Mouse (Mus musculus) bone marrow, adult 2 months (tissue): Measurements from ENCODE around the gene Prr5l. TPM values are rescaled to one million over a fixed set of nuclear protein-coding genes. Genes with fewer than 3 reads are reported as not detected.

ENCODE experiments used
- H3K27ac ChIP-seq: fragments of 200-500 bp; 2 replicates; pipeline ENCODE4 v1.5.1; 2012; ENCODE audit warnings: low read depth, mild to moderate bottlenecking, control low read depth, inconsistent platforms, low read length; ENCODE audit not compliant: control insufficient read depth, poor library complexity, insufficient read depth
- H3K4me1 ChIP-seq: fragments of 200-500 bp; 2 replicates; pipeline ENCODE4 v1.6.1; 2011; ENCODE audit warnings: low read length; ENCODE audit not compliant: control insufficient read depth, insufficient read depth
- H3K4me3 ChIP-seq: fragments of 200-500 bp; replicated peaks from 2 replicates; pipeline ENCODE3; 2011; ENCODE audit warnings: mild to moderate bottlenecking, low read depth, low read length, control low read depth; ENCODE audit not compliant: control insufficient read depth
- CTCF ChIP-seq: fragments of 200-500 bp; IDR thresholded peaks from 2 replicates; pipeline ENCODE4 v1.5.1; 2011; ENCODE audit warnings: low read length, control low read depth; ENCODE audit not compliant: control insufficient read depth, insufficient read depth
- POLR2A ChIP-seq: fragments of 200-500 bp; IDR thresholded peaks from 2 replicates; pipeline ENCODE4 v1.6.1; 2011; ENCODE audit warnings: low read depth, mild to moderate bottlenecking, control low read depth, low read length, borderline replicate concordance; ENCODE audit not compliant: control insufficient read depth
- WGBS: fragments of 180-500 bp; shearing (Covaris S2); methylation state at CpG from one replicate; pipeline ENCODE4 v1.1.7; 2018; 5-methylcytosine and 5-hydroxymethylcytosine counted together
- polyA plus RNA-seq: library from polyadenylated mRNA; stranded (reverse); fragments of >200 nt; gene quantifications from 2 replicates; pipeline ENCODE4 v1.2.4, GENCODE M21; 2011; ENCODE audit warnings: low replicate concordance; ENCODE audit not compliant: missing spikeins, insufficient read depth, insufficient read length

The Prr5l gene
- 1.0 and 8.4 TPM in 2 replicates for polyA plus RNA-seq

GRCm38 (mm10) chr2:101882998-101883397 lies at the start of gene Prr5l:
Gene Prr5l (minus strand): TSS chr2:101883027.
- TF ChIP-seq POLR2A, result no peak
- TF ChIP-seq CTCF, result no peak
- Histone ChIP-seq H3K4me3 (no peak within 1 kb of the TSS), H3K27ac (no peak within 1 kb of the TSS), H3K4me1 (no peaks in the 10 kb centered on the region)
- WGBS, result 56% methylated on average over 3 of the region's 3 CpGs

GRCm38 (mm10) chr2:101932169-101932936 lies 49.5 kb upstream of the Prr5l start:
- TF ChIP-seq CTCF, result no peak
- TF ChIP-seq POLR2A, result no peak
- no peaks in the 10 kb centered on the region for H3K4me1 ChIP-seq
- H3K4me3 ChIP-seq, result no peak overlapping the region
- H3K27ac ChIP-seq, result no peak overlapping the region
- 83% methylated on average over 14 of the region's 14 CpGs for WGBS

GRCm38 (mm10) chr2:101925591-101926188 lies 42.9 kb upstream of the Prr5l start:
- Histone ChIP-seq H3K4me3 (no peak overlapping the region), H3K27ac (no peak overlapping the region), H3K4me1 (no peaks in the 10 kb centered on the region)
- WGBS, result 85% methylated on average over 12 of the region's 12 CpGs
- TF ChIP-seq POLR2A (no peak), CTCF (no peak)

- H3K27ac ChIP-seq, result no peak overlapping the region
- 79% methylated on average over 3 of the region's 3 CpGs for WGBS
- no peaks in the 10 kb centered on the region for H3K4me1 ChIP-seq
- TF ChIP-seq POLR2A, result no peak
- no peak for TF ChIP-seq CTCF
- no peak overlapping the region for H3K4me3 ChIP-seq
Observed at GRCm38 (mm10) chr2:101925183-101925582, 42.4 kb upstream of the Prr5l start.

- no peak for TF ChIP-seq POLR2A
- no peak for TF ChIP-seq CTCF
- Histone ChIP-seq H3K27ac (no peak overlapping the region), H3K4me1 (no peaks in the 10 kb centered on the region), H3K4me3 (no peak overlapping the region)
- WGBS, result 80% methylated on average over 4 of the region's 4 CpGs
Observed at GRCm38 (mm10) chr2:101923181-101923580, 40.4 kb upstream of the Prr5l start.

- TF ChIP-seq CTCF (no peak), POLR2A (no peak)
- Histone ChIP-seq H3K27ac (no peak overlapping the region), H3K4me1 (no peaks in the 10 kb centered on the region), H3K4me3 (no peak overlapping the region)
- WGBS, result 49% methylated on average over 4 of the region's 4 CpGs
Observed at GRCm38 (mm10) chr2:101922302-101922701, 39.5 kb upstream of the Prr5l start.

GRCm38 (mm10) chr2:101920136-101920554 lies 37.3 kb upstream of the Prr5l start:
- WGBS, result 65% methylated on average over 2 of the region's 2 CpGs
- H3K4me3 ChIP-seq, result no peak overlapping the region
- TF ChIP-seq POLR2A, result no peak
- TF ChIP-seq CTCF, result no peak
- no peak overlapping the region for H3K27ac ChIP-seq
- H3K4me1 ChIP-seq, result no peaks in the 10 kb centered on the region

- Histone ChIP-seq H3K27ac (no peak overlapping the region), H3K4me1 (no peaks in the 10 kb centered on the region), H3K4me3 (no peak overlapping the region)
- TF ChIP-seq CTCF (no peak), POLR2A (no peak)
- 90% methylated on average over 7 of the region's 7 CpGs for WGBS
Observed at GRCm38 (mm10) chr2:101918518-101918917, 35.7 kb upstream of the Prr5l start.
